Mouse (Mus musculus): ENCODE data around the gene Gm16442.
"Not testable (repeated sequence)": the region's sequence is repeated elsewhere in the genome, so short reads cannot be mapped to it uniquely, and the experiment has no call there.

Gm16442 gene

GRCm38 (mm10) chr7:20122479-20122878, at the start of gene Gm16442:
Gm16442 (minus strand) TSS chr7:20122579.
- not testable (repeated sequence) for DNase-seq (ENCODE audit: low read depth, low spot score)

- DNase-seq (ENCODE audit: low read depth, low spot score) = not testable (repeated sequence)
Measured at GRCm38 (mm10) chr7:20168277-20168676, 45.9 kb upstream of the Gm16442 start, which contains the start of gene Vmn1r94. Vmn1r94 (minus strand) TSS chr7:20168377.

DNA sequence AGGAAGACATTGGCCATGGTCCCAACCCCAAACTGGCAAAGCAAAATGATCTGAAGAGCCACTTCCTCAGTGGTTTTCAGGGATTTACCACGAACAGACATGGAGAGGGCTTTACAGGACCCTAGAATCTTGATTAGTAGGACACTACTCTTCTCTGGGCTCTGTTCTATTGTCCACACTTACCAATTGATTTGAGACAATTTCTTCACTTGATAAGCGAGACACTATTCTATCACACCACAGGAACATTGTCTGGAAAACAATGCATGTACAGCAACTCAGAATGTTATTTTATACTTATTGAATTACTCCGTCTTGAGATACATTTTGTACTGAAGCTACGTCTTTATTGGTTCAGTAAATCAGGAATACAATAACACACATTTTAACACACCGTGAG, 16.6 kb upstream of the Gm16442 start, which contains the start of gene Vmn1r93:
Gene Vmn1r93 (minus strand): TSS at position 101 of the 400 bp plus-strand sequence.
- DNase-seq (ENCODE audit: low read depth, low spot score) = not testable (repeated sequence)

DNA sequence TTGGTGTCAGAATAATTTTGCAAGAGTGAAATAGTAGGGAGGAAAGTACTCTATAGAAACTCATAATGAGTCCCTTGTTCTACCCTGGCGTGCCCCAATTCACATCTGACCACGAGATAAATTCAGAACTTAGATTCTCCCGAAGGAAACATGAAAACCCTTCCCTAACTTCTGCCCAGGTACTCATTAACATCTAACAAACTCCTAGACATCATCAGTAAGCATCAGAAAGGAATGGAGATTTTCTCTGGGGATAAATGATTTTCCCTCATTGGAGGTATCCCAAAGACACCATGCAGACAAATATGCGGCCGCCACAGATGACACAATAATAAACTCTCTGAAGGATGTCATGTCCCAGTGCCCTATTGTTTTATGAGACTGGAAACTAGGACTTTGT, 23.0 kb downstream of the Gm16442 start, which contains the start of gene Vmn1r91:
Gene Vmn1r91 (plus strand): TSS at position 301 of the 400 bp plus-strand sequence.
- not testable (repeated sequence) for DNase-seq (ENCODE audit: low read depth, low spot score)

DNA sequence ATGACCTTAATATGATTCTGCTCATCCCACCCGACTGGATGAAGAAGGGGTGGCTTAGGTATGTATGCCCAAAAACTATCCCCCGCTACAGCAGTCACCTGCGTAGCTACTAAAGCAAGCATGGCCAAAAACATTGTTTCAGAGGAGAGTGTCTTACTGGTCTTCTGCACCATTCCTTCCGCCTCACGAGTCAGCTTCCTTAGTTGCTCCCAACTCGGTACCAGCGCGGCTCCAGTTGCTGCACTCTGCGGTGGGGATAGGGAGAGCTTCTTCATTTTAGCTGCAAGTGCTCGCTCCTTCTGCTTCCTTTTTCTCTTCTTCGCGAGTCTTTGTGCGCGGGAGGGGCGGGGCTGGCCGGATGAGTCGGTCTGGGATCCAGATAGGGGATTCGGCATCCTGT, 44.3 kb downstream of the Gm16442 start:
- not testable (repeated sequence) for DNase-seq (ENCODE audit: low read depth, low spot score)
